Mouse (Mus musculus): Measurements from ENCODE around the gene Dlg4.

The Dlg4 gene

DNA sequence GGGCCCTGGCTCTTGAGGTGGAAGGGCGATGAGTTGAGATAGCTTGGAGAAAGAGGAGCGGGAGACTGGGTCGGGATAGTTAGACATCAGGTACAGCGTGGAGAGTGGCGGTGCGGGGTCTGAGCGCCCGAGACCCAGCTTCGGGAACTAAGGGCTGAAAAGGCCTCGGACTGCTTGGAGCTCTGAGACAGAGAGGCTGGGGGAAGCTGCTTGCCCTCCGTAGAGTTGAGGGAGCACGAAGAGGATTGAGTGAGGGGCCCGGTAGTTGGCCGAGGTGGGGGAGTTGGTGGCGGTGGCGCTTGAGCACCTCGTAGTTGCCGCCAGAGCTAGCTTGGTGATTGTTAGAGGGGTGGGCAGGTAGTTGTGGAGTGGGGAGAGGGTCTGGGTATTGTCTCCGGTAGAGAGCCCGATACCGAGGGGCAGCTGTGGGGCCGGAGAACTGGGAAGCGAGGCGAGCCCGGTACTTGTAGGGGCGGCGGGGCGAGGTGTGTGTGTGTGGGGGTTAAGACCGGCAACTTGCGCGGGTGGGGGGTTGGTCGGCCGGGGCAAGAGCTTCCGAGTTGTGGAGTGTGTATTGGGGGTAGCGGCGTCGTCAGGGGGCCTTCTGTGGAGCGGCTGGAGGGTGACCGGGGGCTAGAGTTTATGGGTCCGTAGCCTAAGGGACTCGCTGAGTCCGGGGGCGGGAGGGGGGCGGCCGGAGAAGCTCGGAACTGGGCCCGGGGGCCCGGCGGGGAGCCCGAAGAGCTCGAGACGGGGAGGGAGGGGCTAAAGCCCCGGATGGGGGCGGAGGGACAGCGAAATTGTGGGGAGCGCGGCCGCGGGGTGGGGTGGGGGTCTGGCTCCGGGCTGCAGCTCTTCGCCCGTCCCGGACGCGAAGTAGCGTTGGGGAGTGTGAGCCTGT is 20.3 kb upstream of the Dlg4 start:
- in situ Hi-C loops (cut with MboI, MseI) = no loop called here

- in situ Hi-C loops (cut with MboI, MseI) = no loop called here
Observed at GRCm38 (mm10) chr11:69997070-69997509, 19.7 kb upstream of the Dlg4 start.

DNA sequence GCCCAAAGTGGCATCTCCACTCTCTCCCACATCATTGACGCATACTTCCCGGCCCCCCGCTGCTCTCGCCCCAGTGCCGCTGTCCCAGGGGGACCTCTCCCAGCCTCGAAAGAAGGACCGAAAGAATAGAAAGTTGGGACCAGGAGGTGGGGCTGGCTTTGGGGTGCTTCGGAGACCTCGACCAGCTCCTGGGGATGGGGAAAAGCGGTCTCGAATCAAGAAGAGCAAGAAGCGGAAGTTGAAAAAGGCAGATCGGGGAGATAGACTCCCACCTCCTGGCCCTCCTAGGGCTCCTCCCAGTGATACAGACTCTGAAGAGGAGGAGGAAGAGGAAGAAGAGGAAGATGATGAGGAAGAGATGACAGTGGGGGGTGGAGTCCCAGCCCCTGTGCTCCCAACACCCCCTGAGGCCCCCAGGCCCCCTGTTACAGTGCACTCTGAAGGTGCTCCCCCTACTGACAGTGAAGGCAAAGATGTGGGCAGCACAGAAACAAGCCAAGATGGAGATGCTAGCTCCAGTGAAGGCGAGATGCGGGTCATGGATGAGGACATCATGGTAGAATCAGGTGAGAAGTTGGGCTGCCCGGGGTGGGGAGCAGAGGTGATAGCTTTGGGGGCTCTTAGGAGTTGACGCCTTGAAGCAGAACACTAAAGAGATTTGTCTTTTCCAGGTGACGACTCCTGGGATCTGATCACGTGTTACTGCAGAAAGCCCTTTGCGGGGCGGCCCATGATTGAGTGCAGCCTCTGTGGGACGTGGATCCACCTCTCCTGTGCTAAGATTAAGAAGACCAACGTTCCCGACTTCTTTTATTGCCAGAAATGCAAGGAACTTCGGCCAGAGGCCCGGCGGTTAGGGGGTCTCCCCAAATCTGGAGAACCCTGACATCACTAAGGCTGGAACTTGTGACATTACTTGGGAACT is 17.9 kb upstream of the Dlg4 start:
- in situ Hi-C loops (cut with MboI, MseI) = no loop called here

DNA sequence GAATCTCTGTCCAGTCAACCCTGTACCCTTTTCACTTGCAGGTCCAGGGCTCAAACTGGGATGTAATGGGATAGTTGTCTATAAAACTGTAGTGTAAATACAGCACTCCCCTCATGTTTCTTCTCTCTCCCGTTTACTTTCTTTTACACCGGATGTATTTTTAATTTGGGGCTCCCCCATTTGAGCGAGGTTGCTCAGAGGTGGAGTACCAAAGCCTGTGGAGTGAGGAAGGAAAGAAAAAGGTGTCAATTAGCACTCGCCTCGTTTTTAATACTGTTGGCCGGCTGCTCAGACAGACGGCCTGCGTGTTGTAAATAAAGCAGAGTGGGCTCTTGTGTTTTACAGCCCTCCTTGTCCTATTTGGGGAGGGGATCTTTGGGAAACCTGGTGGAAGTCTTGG is 17.1 kb upstream of the Dlg4 start:
- in situ Hi-C loops (cut with MboI, MseI) = loop anchor here (25.0 kb wide), 1 partner anchor 887 kb away; the partner anchor contains the start of genes 9130213A22Rik and Hes7

- in situ Hi-C loops (cut with MboI, MseI) = loop anchor here (25.0 kb wide), 1 partner anchor 888 kb away; the partner anchor contains the start of genes 9130213A22Rik and Hes7
Observed at GRCm38 (mm10) chr11:70000396-70000898, 16.3 kb upstream of the Dlg4 start, which contains the start of gene Dvl2. Dvl2 (plus strand) TSS chr11:70000595.

- in situ Hi-C loops (cut with MboI, MseI) = loop anchor here (25.0 kb wide), 1 partner anchor 889 kb away; the partner anchor contains the start of genes 9130213A22Rik and Hes7
Observed at GRCm38 (mm10) chr11:70001159-70001558, 15.6 kb upstream of the Dlg4 start.

GRCm38 (mm10) chr11:70001865-70002264 is 14.9 kb upstream of the Dlg4 start:
- in situ Hi-C loops (cut with MboI, MseI) = loop anchor here (25.0 kb wide), 1 partner anchor 890 kb away; the partner anchor contains the start of genes 9130213A22Rik and Hes7

GRCm38 (mm10) chr11:70002471-70002870 is 14.3 kb upstream of the Dlg4 start:
- in situ Hi-C loops (cut with MboI, MseI) = loop anchor here (25.0 kb wide), 1 partner anchor 890 kb away; the partner anchor contains the start of genes 9130213A22Rik and Hes7

GRCm38 (mm10) chr11:70005521-70005920 is 11.2 kb upstream of the Dlg4 start:
- in situ Hi-C loops (cut with MboI, MseI) = loop anchor here (25.0 kb wide), 1 partner anchor 893 kb away; the partner anchor contains the start of genes 9130213A22Rik and Hes7

- in situ Hi-C loops (cut with MboI, MseI) = loop anchor here (25.0 kb wide), 1 partner anchor 898 kb away; the partner anchor contains the start of genes 9130213A22Rik and Hes7
Observed at GRCm38 (mm10) chr11:70010033-70010432, 6.7 kb upstream of the Dlg4 start.

- in situ Hi-C loops (cut with MboI, MseI) = loop anchor here (25.0 kb wide), 1 partner anchor 898 kb away; the partner anchor contains the start of genes 9130213A22Rik and Hes7
Observed at GRCm38 (mm10) chr11:70010548-70010947, 6.2 kb upstream of the Dlg4 start.

- in situ Hi-C loops (cut with MboI, MseI) = loop anchor here (25.0 kb wide), 1 partner anchor 899 kb away; the partner anchor contains the start of genes 9130213A22Rik and Hes7
Observed at GRCm38 (mm10) chr11:70010961-70011360, 5.8 kb upstream of the Dlg4 start.

DNA sequence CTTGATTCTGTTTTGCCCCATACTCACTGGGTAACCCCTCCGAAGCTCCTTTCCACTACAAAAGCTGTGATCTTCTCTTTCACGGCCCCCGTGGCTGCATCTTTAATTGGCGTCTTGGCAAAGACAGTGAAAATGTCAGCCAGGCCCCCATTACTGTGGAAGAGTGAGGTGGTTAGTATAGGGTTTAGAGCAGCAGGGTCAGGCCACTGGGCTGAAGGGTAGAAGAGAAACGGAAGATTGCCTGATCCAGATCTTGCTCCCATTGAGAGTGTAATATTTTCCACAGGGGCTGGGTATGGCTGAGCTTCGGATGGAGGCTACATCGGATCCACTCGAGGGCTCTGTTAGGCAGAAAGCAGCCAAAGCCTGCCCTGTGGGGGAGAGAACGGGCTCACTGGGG is 3.8 kb upstream of the Dlg4 start:
- in situ Hi-C loops (cut with MboI, MseI) = loop anchor here (25.0 kb wide), 1 partner anchor 901 kb away; the partner anchor contains the start of genes 9130213A22Rik and Hes7

DNA sequence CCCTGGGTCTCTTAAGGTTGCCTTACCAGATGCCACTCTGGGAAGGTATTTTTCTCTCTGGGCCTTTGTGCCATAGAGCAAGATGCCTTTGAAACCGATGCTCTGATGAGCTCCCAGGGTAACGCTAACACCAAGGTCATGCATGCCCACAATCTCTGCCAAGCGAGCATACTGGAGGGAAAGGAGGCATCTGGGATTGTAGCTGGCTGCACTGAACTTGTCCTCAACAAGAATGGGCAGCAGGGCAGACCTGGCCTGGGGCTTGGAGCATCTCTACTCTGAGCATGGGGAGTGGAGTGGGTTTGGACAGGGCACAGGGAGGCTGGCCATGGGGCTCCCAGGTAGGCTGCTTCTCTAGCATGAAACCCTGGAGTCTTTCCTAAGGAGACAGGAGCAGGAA is 3.3 kb upstream of the Dlg4 start:
- in situ Hi-C loops (cut with MboI, MseI) = loop anchor here (25.0 kb wide), 1 partner anchor 901 kb away; the partner anchor contains the start of genes 9130213A22Rik and Hes7

DNA sequence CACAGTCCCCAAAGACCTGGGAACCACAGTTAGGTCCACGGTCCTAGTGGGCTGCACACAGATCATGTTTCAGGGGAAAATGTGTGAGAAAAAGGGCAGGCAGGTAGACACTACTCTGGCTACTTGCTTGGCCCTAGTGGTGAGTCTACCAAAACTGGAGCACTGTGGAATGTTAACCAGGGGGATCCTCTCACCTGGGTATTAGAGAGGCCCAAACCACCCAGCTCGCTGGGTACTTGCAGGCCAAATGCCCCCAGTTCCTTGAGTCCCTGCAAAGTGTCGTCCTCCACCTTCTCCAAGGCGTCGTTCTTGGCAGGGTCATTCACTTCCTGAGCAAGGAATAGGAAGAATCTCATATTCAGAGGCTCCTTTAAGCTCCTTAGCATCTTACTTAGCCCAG is 2.7 kb upstream of the Dlg4 start:
- in situ Hi-C loops (cut with MboI, MseI) = loop anchor here (25.0 kb wide), 1 partner anchor 902 kb away; the partner anchor contains the start of genes 9130213A22Rik and Hes7

DNA sequence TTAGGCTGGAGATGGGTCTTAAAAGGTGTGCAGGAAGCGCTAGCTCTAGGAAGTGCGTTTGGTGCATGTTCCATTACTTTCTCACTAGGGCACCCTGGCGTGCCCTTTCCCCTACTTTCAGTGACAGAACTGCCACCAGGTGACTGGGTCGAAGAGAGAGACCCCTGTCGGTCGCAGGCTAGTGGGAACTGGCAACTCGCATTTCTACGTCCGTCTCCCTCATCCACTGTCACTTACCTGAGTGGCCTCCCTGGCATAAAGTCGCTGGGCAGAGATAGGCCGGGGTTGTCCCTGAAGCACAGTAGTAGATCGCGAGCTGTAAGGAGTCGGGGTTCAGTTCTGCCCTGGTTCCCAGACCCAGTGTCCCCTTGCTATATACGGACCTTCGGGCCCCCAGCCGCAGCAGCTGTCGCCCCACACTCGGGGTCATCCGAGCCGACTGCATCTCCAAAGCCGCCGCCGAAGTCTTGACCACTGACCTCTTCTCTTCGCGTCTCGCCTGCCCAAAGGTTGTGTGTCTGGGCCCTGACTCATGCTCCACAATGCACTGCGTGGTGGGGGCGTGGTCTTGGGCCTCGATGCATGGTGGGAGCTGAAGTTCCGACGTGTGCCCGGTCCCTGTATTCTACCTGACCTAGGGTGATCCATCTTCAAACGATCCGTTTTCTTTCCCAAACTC is 1.7 kb upstream of the Dlg4 start, which contains the start of gene Acadvl:
Gene Acadvl, minus strand, starts transcription at position 532 of the 679 bp plus-strand sequence.
- in situ Hi-C loops (cut with MboI, MseI) = loop anchor here (25.0 kb wide), 1 partner anchor 903 kb away; the partner anchor contains the start of genes 9130213A22Rik and Hes7

- in situ Hi-C loops (cut with MboI, MseI) = loop anchor here (25.0 kb wide), 1 partner anchor 903 kb away; the partner anchor contains the start of genes 9130213A22Rik and Hes7
Observed at GRCm38 (mm10) chr11:70015677-70016076, 1.1 kb upstream of the Dlg4 start.

DNA sequence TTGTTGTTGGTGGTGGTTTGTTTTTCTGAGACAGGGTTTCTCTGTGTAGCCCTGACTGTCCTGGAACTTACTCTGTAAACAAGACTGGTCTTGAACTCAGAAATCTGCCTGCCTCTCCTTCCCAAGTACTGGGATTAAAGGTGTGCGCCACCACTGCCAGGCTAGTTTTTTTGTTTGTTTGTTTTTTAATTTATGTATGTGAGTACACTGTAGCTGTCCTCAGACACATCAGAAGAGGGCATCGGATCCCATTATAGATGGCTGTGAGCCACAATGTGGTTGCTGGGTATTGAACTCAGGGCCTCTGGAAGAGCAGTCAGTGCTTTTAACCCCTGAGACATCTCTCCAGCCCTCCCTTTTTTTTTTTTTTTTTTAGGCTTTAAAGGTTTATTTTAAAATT is 565 bp upstream of the Dlg4 start:
- in situ Hi-C loops (cut with MboI, MseI) = loop anchor here (25.0 kb wide), 1 partner anchor 904 kb away; the partner anchor contains the start of genes 9130213A22Rik and Hes7

DNA sequence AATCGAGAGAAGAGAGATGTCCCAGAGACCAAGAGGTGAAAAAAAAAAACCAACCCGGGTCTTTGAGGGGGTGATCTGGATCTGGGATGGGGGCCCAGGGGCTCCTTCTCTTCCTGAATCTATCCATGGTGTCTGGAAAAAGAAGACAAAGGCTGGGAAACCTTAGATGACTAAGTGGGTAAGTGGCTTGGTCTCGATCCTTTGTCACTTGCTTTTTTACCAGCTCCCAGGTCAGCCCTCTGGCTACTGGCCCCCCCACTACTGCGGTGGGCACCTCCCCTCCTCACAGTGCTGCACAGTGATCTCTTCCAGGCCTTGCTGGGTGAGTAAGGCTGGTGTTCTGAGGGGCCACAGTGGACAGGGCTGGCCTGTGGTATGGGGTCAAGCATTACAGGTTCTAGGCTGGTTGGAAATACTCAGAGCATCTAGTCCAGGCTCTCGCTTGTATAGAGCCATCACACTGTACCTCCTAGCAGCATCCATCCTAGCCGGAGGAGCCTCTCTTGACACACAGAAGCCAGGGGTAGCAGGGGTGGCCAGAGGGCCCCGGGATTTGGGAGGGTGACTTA is 541 bp downstream of the Dlg4 start:
- in situ Hi-C loops (cut with MboI, MseI) = loop anchor here (25.0 kb wide), 1 partner anchor 905 kb away; the partner anchor contains the start of genes 9130213A22Rik and Hes7

Data from T-helper 2 cell (primary cell).